Mouse (Mus musculus): Measurements from ENCODE around the gene Fabp3.

GRCm38 (mm10) chr4:130327366-130327765 is 19.0 kb downstream of the Fabp3 start:
- TF ChIP-seq CTCF (IDR thresholded peaks at IDR 0.05; ENCODE audit: low read depth, low read length) (no peak), GATA1 (IDR thresholded peaks at IDR 0.05; ENCODE audit: borderline replicate concordance, low read length) (no peak), TAL1 (conservative IDR thresholded peaks at IDR 0.05; ENCODE audit: low read depth, low read length) (no peak)

Data from G1E (cell line).